Mouse (Mus musculus): ENCODE measurements around the gene Raet1e. TPM values are rescaled to one million over a fixed set of nuclear protein-coding genes. Genes with fewer than 3 reads are reported as not detected.
"Not testable (repeated sequence)": the region's sequence is repeated elsewhere in the genome, so short reads cannot be mapped to it uniquely, and the experiment has no call there.

Raet1e gene
- polyA plus RNA-seq, 1 experiment from 2014 or later, result 0.98 TPM

GRCm38 (mm10) chr10:22163705-22164583 lies 5.6 kb downstream of the Raet1e start:
- H3K27ac ChIP-seq; H3K9ac ChIP-seq; H3K9me3 ChIP-seq (ENCODE audit: control insufficient read depth, low read length); H3K4me3 ChIP-seq (replicated peaks; ENCODE audit: low read length); H3K36me3 ChIP-seq (replicated peaks; ENCODE audit: control insufficient read depth, insufficient read depth); H3K4me1 ChIP-seq (replicated peaks; ENCODE audit: control insufficient read depth, insufficient read depth, low read length): not testable (repeated sequence)
- ATAC-seq (ENCODE audit: low FRiP score) (peak; percentile 56; the same call in 1 of the 2 replicates), DNase-seq (ENCODE audit: low spot score) (peak; percentile 72)
- 37% methylated on average over 14 of the region's 16 CpGs for WGBS
- Histone ChIP-seq H3K27me3 (ENCODE audit: control insufficient read depth, insufficient read depth, low read length) (peaks cover 22% of the 10 kb centered on the region), H3K4me2 (replicated peaks) (peak overlapping the region; percentile 46)

GRCm38 (mm10) chr10:22165328-22166003 lies 7.1 kb downstream of the Raet1e start:
- H3K4me2 ChIP-seq (replicated peaks); H3K4me1 ChIP-seq (replicated peaks; ENCODE audit: control insufficient read depth, insufficient read depth, low read length); H3K9ac ChIP-seq; H3K4me3 ChIP-seq (replicated peaks; ENCODE audit: low read length); H3K9me3 ChIP-seq (ENCODE audit: control insufficient read depth, low read length); DNase-seq (ENCODE audit: low spot score); H3K36me3 ChIP-seq (replicated peaks; ENCODE audit: control insufficient read depth, insufficient read depth); H3K27me3 ChIP-seq (ENCODE audit: control insufficient read depth, insufficient read depth, low read length); ATAC-seq (ENCODE audit: low FRiP score); H3K27ac ChIP-seq: not testable (repeated sequence)
- 67% methylated on average over 5 of the region's 5 CpGs for WGBS

- not testable (repeated sequence) for H3K36me3 ChIP-seq (replicated peaks; ENCODE audit: control insufficient read depth, insufficient read depth); H3K27me3 ChIP-seq (ENCODE audit: control insufficient read depth, insufficient read depth, low read length); ATAC-seq (ENCODE audit: low FRiP score); H3K4me2 ChIP-seq (replicated peaks); DNase-seq (ENCODE audit: low spot score); H3K4me3 ChIP-seq (replicated peaks; ENCODE audit: low read length); H3K4me1 ChIP-seq (replicated peaks; ENCODE audit: control insufficient read depth, insufficient read depth, low read length); H3K9me3 ChIP-seq (ENCODE audit: control insufficient read depth, low read length); H3K27ac ChIP-seq; H3K9ac ChIP-seq
- 83% methylated on average over 2 of the region's 2 CpGs for WGBS
These were observed 7.7 kb downstream of the Raet1e start for GRCm38 (mm10) chr10:22166025-22166424.

- not testable (repeated sequence) for DNase-seq (ENCODE audit: low spot score); H3K36me3 ChIP-seq (replicated peaks; ENCODE audit: control insufficient read depth, insufficient read depth); H3K9me3 ChIP-seq (ENCODE audit: control insufficient read depth, low read length); H3K4me2 ChIP-seq (replicated peaks); ATAC-seq (ENCODE audit: low FRiP score); H3K27me3 ChIP-seq (ENCODE audit: control insufficient read depth, insufficient read depth, low read length); H3K4me1 ChIP-seq (replicated peaks; ENCODE audit: control insufficient read depth, insufficient read depth, low read length); H3K9ac ChIP-seq; H3K4me3 ChIP-seq (replicated peaks; ENCODE audit: low read length); H3K27ac ChIP-seq
- 89% methylated on average over 1 of the region's 1 CpGs for WGBS
These were observed 8.7 kb downstream of the Raet1e start for GRCm38 (mm10) chr10:22167061-22167460.

- not testable (repeated sequence) for H3K4me2 ChIP-seq (replicated peaks); ATAC-seq (ENCODE audit: low FRiP score); H3K27me3 ChIP-seq (ENCODE audit: control insufficient read depth, insufficient read depth, low read length); H3K9ac ChIP-seq; H3K27ac ChIP-seq; H3K4me3 ChIP-seq (replicated peaks; ENCODE audit: low read length); H3K9me3 ChIP-seq (ENCODE audit: control insufficient read depth, low read length); H3K36me3 ChIP-seq (replicated peaks; ENCODE audit: control insufficient read depth, insufficient read depth); H3K4me1 ChIP-seq (replicated peaks; ENCODE audit: control insufficient read depth, insufficient read depth, low read length); DNase-seq (ENCODE audit: low spot score)
These were observed 10.7 kb downstream of the Raet1e start for GRCm38 (mm10) chr10:22169116-22169515.

- not testable (repeated sequence) for H3K9ac ChIP-seq
These were observed 14.3 kb downstream of the Raet1e start for GRCm38 (mm10) chr10:22172431-22173334.

GRCm38 (mm10) chr10:22173335-22174189 lies 15.2 kb downstream of the Raet1e start:
- ATAC-seq (ENCODE audit: low FRiP score); H3K27ac ChIP-seq; H3K4me1 ChIP-seq (replicated peaks; ENCODE audit: control insufficient read depth, insufficient read depth, low read length); H3K36me3 ChIP-seq (replicated peaks; ENCODE audit: control insufficient read depth, insufficient read depth); H3K9me3 ChIP-seq (ENCODE audit: control insufficient read depth, low read length); H3K4me2 ChIP-seq (replicated peaks); DNase-seq (ENCODE audit: low spot score); H3K9ac ChIP-seq; H3K4me3 ChIP-seq (replicated peaks; ENCODE audit: low read length); H3K27me3 ChIP-seq (ENCODE audit: control insufficient read depth, insufficient read depth, low read length): not testable (repeated sequence)
- 17% methylated on average over 11 of the region's 17 CpGs for WGBS

More at GRCm38 (mm10) chr10:22172431-22173334, 14.3 kb downstream of the Raet1e start:
- DNase-seq (ENCODE audit: low spot score); H3K9me3 ChIP-seq (ENCODE audit: control insufficient read depth, low read length); H3K4me3 ChIP-seq (replicated peaks; ENCODE audit: low read length); ATAC-seq (ENCODE audit: low FRiP score); H3K27ac ChIP-seq; H3K36me3 ChIP-seq (replicated peaks; ENCODE audit: control insufficient read depth, insufficient read depth); H3K27me3 ChIP-seq (ENCODE audit: control insufficient read depth, insufficient read depth, low read length); H3K4me2 ChIP-seq (replicated peaks); H3K4me1 ChIP-seq (replicated peaks; ENCODE audit: control insufficient read depth, insufficient read depth, low read length): not testable (repeated sequence)
- WGBS, result 50% methylated on average over 4 of the region's 5 CpGs

- not testable (repeated sequence) for H3K4me3 ChIP-seq (replicated peaks; ENCODE audit: low read length); H3K9me3 ChIP-seq (ENCODE audit: control insufficient read depth, low read length); H3K4me2 ChIP-seq (replicated peaks); H3K36me3 ChIP-seq (replicated peaks; ENCODE audit: control insufficient read depth, insufficient read depth); H3K27ac ChIP-seq; DNase-seq (ENCODE audit: low spot score); H3K27me3 ChIP-seq (ENCODE audit: control insufficient read depth, insufficient read depth, low read length); H3K4me1 ChIP-seq (replicated peaks; ENCODE audit: control insufficient read depth, insufficient read depth, low read length); H3K9ac ChIP-seq; ATAC-seq (ENCODE audit: low FRiP score)
- 87% methylated on average over 2 of the region's 2 CpGs for WGBS
These were observed 15.8 kb downstream of the Raet1e start for GRCm38 (mm10) chr10:22174190-22174487.
